Mouse (Mus musculus) small intestine, adult 2 months (tissue): ENCODE measurements around the gene Nr2c2ap. TPM values are rescaled to one million over a fixed set of nuclear protein-coding genes. Genes with fewer than 3 reads are reported as not detected.
A peak's percentile ranks its signal among the peaks of the same experiment; 100 is the strongest.

Experiments
- H3K27ac ChIP-seq: fragments of 200-500 bp; 2 replicates; pipeline ENCODE4 v1.5.1; 2012; ENCODE audit warnings: low read depth, low read length, control low read depth, inconsistent platforms; ENCODE audit not compliant: insufficient read depth
- H3K27me3 ChIP-seq: fragments of 200-500 bp; 2 replicates; pipeline ENCODE4 v1.6.1; 2012; ENCODE audit warnings: mild to moderate bottlenecking, moderate library complexity, low read length, inconsistent platforms; ENCODE audit not compliant: control insufficient read depth, insufficient read depth
- H3K36me3 ChIP-seq: fragments of 200-500 bp; 2 replicates; pipeline ENCODE4 v1.6.1; 2012; ENCODE audit warnings: mild to moderate bottlenecking, low read length, control low read depth, inconsistent platforms; ENCODE audit not compliant: control insufficient read depth, insufficient read depth
- H3K4me1 ChIP-seq: fragments of 200-500 bp; 2 replicates; pipeline ENCODE4 v1.6.1; 2012; ENCODE audit warnings: low read length, inconsistent platforms, mixed read lengths; ENCODE audit not compliant: control insufficient read depth, insufficient read depth, insufficient read length
- H3K4me3 ChIP-seq: fragments of 200-500 bp; 2 replicates; pipeline ENCODE4 v1.5.1; 2012; ENCODE audit warnings: low read depth, mild to moderate bottlenecking, control low read depth, inconsistent platforms, low read length, moderate library complexity
- CTCF ChIP-seq: fragments of 200-500 bp; IDR thresholded peaks from 2 replicates; pipeline ENCODE4 v1.5.1; 2012; ENCODE audit warnings: low read depth, mild to moderate bottlenecking, control low read depth, inconsistent platforms, low read length, moderate library complexity, mixed read lengths; ENCODE audit not compliant: insufficient replicate concordance, insufficient read length; ENCODE audit errors: extremely low read depth
- POLR2A ChIP-seq: fragments of 200-500 bp; IDR thresholded peaks from 2 replicates; pipeline ENCODE4 v1.6.1; 2012; ENCODE audit warnings: low read depth, mild to moderate bottlenecking, control low read depth, inconsistent platforms, low read length, moderate library complexity
- WGBS: fragments of 180-500 bp; shearing (Covaris S2); methylation state at CpG from one replicate; pipeline ENCODE4 v1.1.7; 2018; 5-methylcytosine and 5-hydroxymethylcytosine counted together
- polyA plus RNA-seq: library from polyadenylated mRNA; depleted of rRNA; stranded (reverse); fragments of >200 nt; gene quantifications from 2 replicates; pipeline ENCODE4 v1.2.3, GENCODE M21; 2012

The Nr2c2ap gene
- polyA plus RNA-seq, 1 experiment, result 9.2 TPM

- H3K4me1 ChIP-seq, result peaks cover 8% of the 10 kb centered on the region; the same call in 1 of the 2 replicates
These were observed 32.2 kb downstream of the Nr2c2ap start for GRCm38 (mm10) chr8:70163316-70163715.

GRCm38 (mm10) chr8:70166504-70167110 lies 35.5 kb downstream of the Nr2c2ap start:
- no peaks in the 10 kb centered on the region for H3K36me3 ChIP-seq
- TF ChIP-seq CTCF, result peak; percentile 90
- TF ChIP-seq POLR2A, result no peak
- H3K4me1 ChIP-seq, result peaks cover 16% of the 10 kb centered on the region
- 0 out of 2 replicates have a peak, but pooled peaks cover 3% of the 10 kb centered on the region for H3K27me3 ChIP-seq
- no peak overlapping the region for H3K27ac ChIP-seq
- H3K4me3 ChIP-seq, result peak overlapping the region; percentile 44
- WGBS, result 3% methylated on average over 21 of the region's 21 CpGs

More at GRCm38 (mm10) chr8:70163316-70163715, 32.2 kb downstream of the Nr2c2ap start:
- H3K36me3 ChIP-seq, result no peaks in the 10 kb centered on the region
- TF ChIP-seq CTCF (no peak), POLR2A (no peak)
- no peak overlapping the region for H3K27ac ChIP-seq
- H3K27me3 ChIP-seq, result peaks cover 13% of the 10 kb centered on the region; the same call in 1 of the 2 replicates
- 71% methylated on average over 3 of the region's 3 CpGs for WGBS
- H3K4me3 ChIP-seq, result no peak overlapping the region

GRCm38 (mm10) chr8:70170116-70170515 lies 39.0 kb downstream of the Nr2c2ap start:
- no peaks in the 10 kb centered on the region for H3K36me3 ChIP-seq
- no peak for TF ChIP-seq POLR2A
- TF ChIP-seq CTCF, result no peak
- H3K4me1 ChIP-seq, result peaks cover 18% of the 10 kb centered on the region
- no peak overlapping the region for H3K27ac ChIP-seq
- 77% methylated on average over 3 of the region's 3 CpGs for WGBS
- 0 out of 2 replicates have a peak, but pooled peaks cover 3% of the 10 kb centered on the region for H3K27me3 ChIP-seq
- H3K4me3 ChIP-seq, result no peak overlapping the region

DNA sequence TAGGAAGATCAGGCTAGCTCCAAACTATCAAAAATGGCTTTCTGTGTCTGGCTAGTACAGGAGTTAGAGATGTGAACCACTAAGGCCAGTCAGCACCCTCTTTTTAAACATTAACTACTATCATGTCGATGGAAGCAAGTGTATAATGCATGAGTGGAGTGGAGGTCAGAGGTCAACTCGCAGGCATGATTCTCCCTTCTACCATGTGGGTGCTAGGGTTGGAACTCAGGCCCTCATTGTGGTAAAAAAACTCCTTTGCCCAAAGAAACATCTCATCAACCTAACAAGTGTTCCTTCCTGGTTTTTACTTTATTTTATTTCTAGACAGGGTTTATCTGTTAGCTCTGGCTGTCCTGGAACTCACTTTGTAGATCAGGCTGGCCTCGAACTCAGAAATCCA lies 39.6 kb downstream of the Nr2c2ap start:
- H3K36me3 ChIP-seq, result no peaks in the 10 kb centered on the region
- peaks cover 18% of the 10 kb centered on the region for H3K4me1 ChIP-seq
- H3K4me3 ChIP-seq, result no peak overlapping the region
- H3K27me3 ChIP-seq, result 0 out of 2 replicates have a peak, but pooled peaks cover 3% of the 10 kb centered on the region
- WGBS, result 54% methylated on average over 3 of the region's 3 CpGs
- H3K27ac ChIP-seq, result no peak overlapping the region
- TF ChIP-seq POLR2A, result no peak
- TF ChIP-seq CTCF, result no peak

- Histone ChIP-seq H3K4me1 (peaks cover 18% of the 10 kb centered on the region), H3K27me3 (0 out of 2 replicates have a peak, but pooled peaks cover 3% of the 10 kb centered on the region), H3K27ac (no peak overlapping the region), H3K4me3 (no peak overlapping the region), H3K36me3 (no peaks in the 10 kb centered on the region)
- TF ChIP-seq POLR2A, result no peak
- no peak for TF ChIP-seq CTCF
- 65% methylated on average over 7 of the region's 7 CpGs for WGBS
These were observed 40.1 kb downstream of the Nr2c2ap start for GRCm38 (mm10) chr8:70171240-70171639.

DNA sequence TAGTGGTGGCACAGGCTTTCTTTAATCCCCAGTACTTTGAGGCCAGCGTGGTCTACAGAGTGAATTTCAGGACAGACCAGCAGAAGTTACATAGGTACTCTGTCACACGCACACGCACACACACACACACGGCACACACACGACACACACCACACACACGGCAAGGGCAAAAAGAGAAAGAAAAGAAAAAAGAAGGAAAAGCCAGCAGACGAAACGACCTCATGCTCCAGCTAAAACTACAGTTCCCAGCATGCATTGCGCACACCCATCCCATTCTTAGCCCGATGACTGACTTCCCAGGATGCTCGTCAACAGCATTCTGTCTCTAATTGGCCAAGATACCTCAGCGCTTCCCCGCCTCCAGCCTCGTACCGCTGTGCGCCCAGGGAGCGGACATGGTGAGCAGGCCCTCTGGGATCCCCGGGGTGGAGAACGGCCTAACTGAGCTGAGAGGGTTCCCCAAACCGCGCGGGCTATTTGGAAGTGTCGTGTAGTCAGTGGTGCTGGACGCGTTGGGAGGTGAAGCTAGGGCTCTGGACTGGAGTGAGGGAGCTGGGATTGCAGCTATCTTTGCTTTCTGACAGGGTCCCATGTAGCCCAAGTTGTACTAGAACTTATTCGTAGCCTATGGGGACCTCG lies 41.0 kb downstream of the Nr2c2ap start, which contains the start of gene Tmem161a:
Gene Tmem161a (plus strand): TSS at position 314 of the 639 bp plus-strand sequence.
- Histone ChIP-seq H3K27ac (no peak within 1 kb of the TSS), H3K27me3 (no peaks in the 10 kb centered on the region), H3K36me3 (peaks cover 5% of the 10 kb centered on the region), H3K4me1 (peaks cover 15% of the 10 kb centered on the region; the same call in 1 of the 2 replicates), H3K4me3 (peak within 1 kb of the TSS; percentile 73)
- WGBS, result 2% methylated on average over 27 of the region's 27 CpGs
- TF ChIP-seq POLR2A (peak; percentile 85), CTCF (no peak)

- Histone ChIP-seq H3K4me1 (peaks cover 15% of the 10 kb centered on the region; the same call in 1 of the 2 replicates), H3K4me3 (no peak overlapping the region), H3K27me3 (no peaks in the 10 kb centered on the region), H3K36me3 (peaks cover 12% of the 10 kb centered on the region), H3K27ac (no peak overlapping the region)
- 38% methylated on average over 5 of the region's 5 CpGs for WGBS
- TF ChIP-seq POLR2A (no peak), CTCF (no peak)
These were observed 42.2 kb downstream of the Nr2c2ap start for GRCm38 (mm10) chr8:70173320-70173719.
